Comparison of ENCODE assay signal across 1 mouse cellular context in the genomic region with DNA sequence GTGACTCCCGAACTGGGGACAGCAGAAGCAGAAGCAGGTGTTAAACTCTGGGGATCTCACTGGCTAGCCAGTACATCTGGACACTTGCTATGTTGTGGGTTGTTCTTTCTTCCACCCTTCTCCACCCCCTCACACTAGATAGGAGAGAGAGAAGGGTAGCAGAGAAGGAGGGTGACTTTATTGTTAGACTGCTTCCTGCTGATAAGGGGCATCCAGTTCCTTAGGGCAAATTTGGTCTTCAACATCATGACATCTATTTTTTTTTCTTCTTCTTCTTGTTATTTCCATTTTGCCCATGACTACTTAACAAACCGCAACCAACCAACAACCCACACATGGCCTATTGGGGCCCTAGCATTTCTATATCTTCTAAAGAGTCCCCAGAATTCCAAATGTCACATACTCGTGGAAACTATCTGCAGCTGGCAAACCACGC.
TF ChIP-seq lines count a peak whose summit lies in the region.

No protein-coding gene starts in this region.

TF ChIP-seq in MEL, 35 proteins besides CTCF, POLR2A, EP300 and RAD21 (continued from another document):
- peak; percentile 87 for TF ChIP-seq MAX (IDR thresholded peaks at IDR 0.05; ENCODE audit: low read length)
- TF ChIP-seq CHD1 (IDR thresholded peaks at IDR 0.05; ENCODE audit: low read depth, low read length) = 0 out of 2 replicates have a peak, but pooled peaks have one; percentile 14
- TF ChIP-seq RCOR1 (IDR thresholded peaks at IDR 0.05; ENCODE audit: low read depth, low read length) = peak; percentile 95
- no peak; the same call in 1 of the 2 replicates for TF ChIP-seq ZKSCAN1 (IDR thresholded peaks at IDR 0.05; ENCODE audit: low read depth, low read length)
- no peak for TF ChIP-seq POLR2AphosphoS5 (IDR thresholded peaks at IDR 0.05; ENCODE audit: borderline replicate concordance, low read depth, low read length)
- 0 out of 2 replicates have a peak, but pooled peaks have one; percentile 44 for TF ChIP-seq ZMIZ1 (IDR thresholded peaks at IDR 0.05; ENCODE audit: low read depth, low read length)
- TF ChIP-seq JUND (IDR thresholded peaks at IDR 0.05; ENCODE audit: low read depth, low read length) = peak; percentile 90
- TF ChIP-seq MXI1 (IDR thresholded peaks at IDR 0.05; ENCODE audit: low read depth, low read length) = peak; percentile 88
- TF ChIP-seq MAFK (IDR thresholded peaks at IDR 0.05; ENCODE audit: borderline replicate concordance, low read depth, low read length) = peak; percentile 77
- no peak; the same call in 1 of the 2 replicates for TF ChIP-seq GABPA (IDR thresholded peaks at IDR 0.05; ENCODE audit: low read depth, low read length)
- TF ChIP-seq ETS1 (IDR thresholded peaks at IDR 0.05; ENCODE audit: low read depth, low read length) = peak; percentile 99
- TF ChIP-seq ZNF384 (IDR thresholded peaks at IDR 0.05; ENCODE audit: low read depth, low read length) = peak; percentile 97
- TF ChIP-seq USF1 (IDR thresholded peaks at IDR 0.05; ENCODE audit: low read depth, low read length) = 0 out of 2 replicates have a peak, but pooled peaks have one; percentile 32
- peak; percentile 69 for TF ChIP-seq HCFC1 (IDR thresholded peaks at IDR 0.05; ENCODE audit: low read depth, low read length)
- peak; percentile 98 for TF ChIP-seq SIN3A (IDR thresholded peaks at IDR 0.05; ENCODE audit: low read length)
- TF ChIP-seq ZC3H11A (IDR thresholded peaks at IDR 0.05; ENCODE audit: low read depth, low read length) = peak; percentile 14; the same call in 1 of the 2 replicates
- TF ChIP-seq POLR2AphosphoS2 (IDR thresholded peaks at IDR 0.05; ENCODE audit: low read length) = peak; percentile 62; the same call in 1 of the 2 replicates
- 0 out of 2 replicates have a peak, but pooled peaks have one; percentile 36 for TF ChIP-seq UBTF (IDR thresholded peaks at IDR 0.05; ENCODE audit: borderline replicate concordance, insufficient read depth, low read depth, low read length)
- TF ChIP-seq MYC (IDR thresholded peaks at IDR 0.05; ENCODE audit: low read depth, low read length) = peak; percentile 96
- peak; percentile 34 for TF ChIP-seq KAT2A (conservative IDR thresholded peaks at IDR 0.05; ENCODE audit: low read depth, low read length)
- peak; percentile 99 for TF ChIP-seq GATA1 (IDR thresholded peaks at IDR 0.05; ENCODE audit: low read depth, low read length)
- TF ChIP-seq MEF2A (IDR thresholded peaks at IDR 0.05; ENCODE audit: extremely low read depth, insufficient replicate concordance, low read depth, low read length, poor library complexity, severe bottlenecking) = peak; percentile 88
- no peak for TF ChIP-seq USF2 (IDR thresholded peaks at IDR 0.05; ENCODE audit: borderline replicate concordance in 1 of 2, insufficient read depth in 1 of 2, low read depth in 1 of 2, low read length in 2 of 2)
- peak; percentile 34; the same call in 1 of the 2 replicates for TF ChIP-seq ELF1 (IDR thresholded peaks at IDR 0.05; ENCODE audit: low read depth, low read length)
- TF ChIP-seq BHLHE40 (IDR thresholded peaks at IDR 0.05; ENCODE audit: borderline replicate concordance, low read depth, low read length) = peak; percentile 84
- peak; percentile 62 for TF ChIP-seq CHD2 (IDR thresholded peaks at IDR 0.05; ENCODE audit: low read length)
- TF ChIP-seq MYB (IDR thresholded peaks at IDR 0.05; ENCODE audit: low read depth, low read length) = peak; percentile 81
- peak; percentile 47 for TF ChIP-seq NELFE (IDR thresholded peaks at IDR 0.05; ENCODE audit: low read depth, low read length)
